Mouse (Mus musculus): ENCODE results near the gene Wbp11. TPM values are rescaled to one million over a fixed set of nuclear protein-coding genes. Genes with fewer than 3 reads are reported as not detected.
A peak's percentile ranks its signal among the peaks of the same experiment; 100 is the strongest.
"Not testable (repeated sequence)": the region's sequence is repeated elsewhere in the genome, so short reads cannot be mapped to it uniquely, and the experiment has no call there.

Gene Wbp11
- total RNA-seq, 4 experiments from 2014 or later: 60.9 to 70.3 (median 65.5) TPM

DNA sequence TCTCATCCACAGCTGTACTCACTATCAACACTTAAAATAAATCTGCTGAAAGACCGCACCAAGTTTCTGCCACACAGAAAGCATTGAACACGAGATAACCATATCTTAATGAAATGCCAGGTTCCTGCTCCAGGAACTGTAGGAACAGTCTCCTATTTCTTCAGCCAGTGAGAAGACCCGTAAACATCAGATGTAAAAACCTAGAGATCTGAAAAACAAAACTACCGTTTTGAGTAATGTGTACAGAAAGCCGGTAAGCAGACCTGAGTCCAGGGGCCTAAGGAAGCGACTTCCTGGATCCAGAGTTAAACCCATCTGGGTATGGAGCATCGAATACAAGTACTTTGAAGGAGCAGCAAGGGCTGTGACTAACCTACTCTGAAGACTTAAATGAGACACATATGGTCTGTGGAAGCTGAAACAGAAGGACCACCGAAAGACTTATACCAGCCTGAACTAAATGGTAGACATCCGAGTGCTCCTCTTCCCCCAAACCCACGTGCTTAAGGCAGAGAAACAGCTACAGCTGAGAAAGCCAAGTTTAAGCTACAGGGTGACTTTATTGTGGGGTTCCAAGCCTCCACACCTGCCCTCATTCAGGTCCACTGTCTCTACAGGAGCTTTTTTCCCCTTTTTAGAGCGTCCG is 24.8 kb downstream of the Wbp11 start:
- no peak for DNase-seq (ENCODE audit: low spot score)

DNA sequence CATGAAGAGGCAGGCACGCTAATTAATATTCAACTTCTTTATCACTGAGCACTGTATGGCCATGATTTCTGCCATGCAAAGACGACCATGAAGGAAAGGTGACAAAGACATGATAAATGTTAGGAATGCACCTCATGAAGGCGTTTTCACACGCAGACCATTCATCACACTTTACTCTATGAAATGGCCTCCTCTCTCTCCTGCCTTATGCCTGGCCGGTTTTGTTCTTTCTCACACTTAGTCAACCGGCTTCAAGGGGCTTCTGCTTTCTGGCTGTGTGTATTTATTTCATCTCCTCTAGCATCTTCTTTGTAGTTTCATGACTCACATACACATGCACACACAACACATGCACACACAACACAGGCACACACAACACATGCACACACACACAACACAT is 26.8 kb downstream of the Wbp11 start:
- no peak for DNase-seq (ENCODE audit: low spot score)

DNA sequence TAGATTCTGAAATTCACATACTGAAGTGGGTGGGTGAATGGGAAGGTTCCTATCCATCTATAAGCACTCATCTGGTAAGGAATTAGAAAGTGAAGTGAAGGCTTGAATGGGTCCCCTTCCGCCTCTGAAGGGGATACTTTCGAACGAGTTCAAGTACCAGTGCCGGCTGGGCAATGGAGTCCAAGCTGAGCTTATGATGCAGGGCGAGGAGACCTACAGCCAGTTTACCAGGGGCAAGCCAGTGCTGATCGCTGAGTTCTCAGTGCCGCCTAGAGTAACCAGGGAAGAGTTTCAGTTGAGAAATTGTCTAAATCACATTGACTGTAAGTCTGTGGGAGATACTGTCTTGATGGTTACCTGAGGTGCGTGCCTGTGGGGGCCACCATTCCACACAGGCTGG is 27.3 kb downstream of the Wbp11 start:
- DNase-seq (ENCODE audit: low spot score): no peak

DNA sequence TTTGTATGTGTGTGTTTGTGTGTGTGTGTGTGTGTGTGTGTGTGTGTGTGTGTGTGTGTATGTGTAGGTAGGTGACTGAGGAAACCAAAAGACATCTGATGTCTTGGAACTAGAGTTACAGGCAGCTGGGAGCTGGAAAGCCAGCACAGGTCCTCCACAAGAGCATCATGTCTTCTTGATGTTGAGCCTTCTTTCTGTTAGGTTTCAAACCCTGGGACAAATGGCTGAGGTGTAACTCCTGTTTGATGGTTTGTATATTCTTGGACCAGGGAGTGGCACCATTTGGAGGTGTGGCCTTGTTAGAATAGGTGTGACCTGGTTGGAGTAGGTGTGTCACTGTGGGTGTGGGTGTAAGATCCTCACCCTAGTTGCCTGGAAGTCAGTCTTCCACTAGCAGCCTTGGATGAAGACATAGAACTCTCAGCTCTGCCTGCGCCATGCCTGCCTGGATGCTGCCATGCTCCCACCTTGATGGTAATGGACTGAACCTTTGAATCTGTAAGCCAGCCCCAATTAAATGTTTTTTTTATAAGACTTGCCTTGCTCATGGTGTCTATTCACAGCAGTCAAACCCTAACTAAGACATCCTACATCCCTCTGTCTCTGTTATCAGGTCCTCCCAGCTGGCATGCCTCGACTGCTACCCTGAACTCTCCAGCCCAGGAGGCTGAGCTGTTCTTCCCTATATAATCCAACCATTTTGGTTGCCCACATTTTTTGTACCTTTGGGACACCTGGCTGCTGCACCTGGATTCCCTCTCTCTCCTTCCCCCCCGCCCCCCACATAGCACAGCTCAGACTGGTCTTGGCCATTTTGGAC is 29.9 kb downstream of the Wbp11 start:
- not testable (repeated sequence) for DNase-seq (ENCODE audit: low spot score)

- DNase-seq (ENCODE audit: low spot score): no peak
Measured at GRCm38 (mm10) chr6:136795850-136796249, 32.2 kb downstream of the Wbp11 start.

DNA sequence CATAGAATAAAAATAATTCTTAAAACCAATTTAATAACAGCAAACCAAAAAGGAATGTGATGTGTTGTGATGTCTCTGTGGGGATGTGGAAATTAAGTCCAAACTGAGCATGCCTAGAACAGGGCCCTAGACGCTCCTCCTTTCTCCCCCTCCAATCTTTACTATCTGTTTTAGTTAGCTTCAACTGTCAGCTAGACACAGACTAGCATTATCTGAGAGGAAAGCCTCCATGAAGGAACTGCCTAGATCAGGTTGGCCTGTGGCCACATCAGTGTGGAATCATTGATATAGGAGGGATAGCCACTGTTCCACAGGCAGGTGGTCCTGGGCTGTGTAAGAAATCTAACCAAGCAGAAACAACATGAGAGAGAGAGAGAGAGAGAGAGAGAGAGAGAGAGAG is 32.9 kb downstream of the Wbp11 start:
- no peak for DNase-seq (ENCODE audit: low spot score)

- DNase-seq (ENCODE audit: low spot score): no peak
Measured at GRCm38 (mm10) chr6:136793831-136794525, 34.1 kb downstream of the Wbp11 start.

DNA sequence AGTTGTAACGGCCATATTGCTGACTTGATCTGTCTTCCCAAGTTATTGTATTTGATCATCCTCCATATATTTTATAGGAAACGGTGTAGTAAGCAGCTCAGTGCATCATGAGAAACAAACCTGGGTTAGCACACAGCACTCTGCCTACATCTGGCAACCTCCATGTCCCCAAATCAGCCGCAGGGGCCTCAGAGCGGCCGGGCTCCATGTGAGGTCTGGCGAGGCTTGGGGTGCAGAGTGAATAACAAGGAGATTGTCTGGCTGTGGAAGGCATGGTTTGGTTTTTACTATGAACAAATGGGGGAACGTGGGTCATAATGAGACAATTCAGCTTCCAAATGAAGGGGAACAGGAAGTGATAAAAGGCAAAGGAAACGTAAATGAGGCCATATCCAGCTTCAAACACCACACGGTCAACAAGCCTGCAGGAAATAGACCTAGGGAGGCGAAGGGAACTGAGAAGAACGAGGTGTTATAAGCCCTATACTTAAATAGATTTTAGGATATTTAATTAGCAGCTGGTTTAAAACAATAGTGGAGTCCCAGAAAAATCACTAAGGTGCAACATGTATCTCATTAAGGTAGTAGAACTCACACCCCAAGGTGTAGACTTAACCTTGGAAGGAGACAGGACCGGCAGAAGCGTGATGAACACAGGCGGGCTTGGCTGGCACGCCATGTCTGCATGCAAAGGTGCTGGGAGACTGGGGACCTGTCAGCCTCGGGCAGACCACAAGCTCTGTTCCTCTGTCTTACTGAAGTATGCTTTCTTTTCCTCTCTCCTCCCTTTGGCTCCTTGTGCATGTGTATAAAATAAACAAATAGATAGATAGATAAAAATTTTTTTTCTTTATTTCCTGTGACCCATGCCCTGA is 34.9 kb downstream of the Wbp11 start:
- DNase-seq (ENCODE audit: low spot score): no peak

- DNase-seq (ENCODE audit: low spot score): peak; percentile 82
Measured at GRCm38 (mm10) chr6:136789391-136789971, 38.6 kb downstream of the Wbp11 start.

GRCm38 (mm10) chr6:136782761-136783160 is 45.3 kb downstream of the Wbp11 start:
- DNase-seq (ENCODE audit: low spot score): no peak

DNA sequence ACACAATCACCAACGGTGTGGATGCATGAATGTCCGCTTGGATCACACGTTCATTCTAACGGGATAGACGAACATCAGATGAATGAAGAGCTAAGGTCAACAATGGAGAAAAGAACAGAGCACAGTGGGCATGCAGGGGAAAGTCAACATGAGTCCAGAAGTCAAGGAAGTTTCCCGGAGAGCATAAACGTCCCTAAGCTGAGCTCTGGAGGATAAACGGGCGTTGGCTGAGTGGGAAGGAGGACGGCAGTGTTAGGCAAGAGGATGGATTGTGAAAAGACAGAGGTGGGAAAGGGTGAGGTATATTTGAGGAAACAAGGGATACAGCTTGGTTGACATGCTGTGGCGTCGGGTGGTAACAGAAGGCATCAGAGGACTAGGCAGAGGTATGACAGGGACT is 45.9 kb downstream of the Wbp11 start:
- DNase-seq (ENCODE audit: low spot score): no peak

GRCm38 (mm10) chr6:136781377-136781986 is 46.6 kb downstream of the Wbp11 start, which contains the start of gene Gucy2c:
Gucy2c (minus strand) TSS chr6:136781765.
- no peak for DNase-seq (ENCODE audit: low spot score)

- DNase-seq (ENCODE audit: low spot score): no peak
Measured at GRCm38 (mm10) chr6:136776392-136776791, 51.6 kb downstream of the Wbp11 start.

- DNase-seq (ENCODE audit: low spot score): no peak
Measured at GRCm38 (mm10) chr6:136769859-136770258, 58.2 kb downstream of the Wbp11 start.

DNA sequence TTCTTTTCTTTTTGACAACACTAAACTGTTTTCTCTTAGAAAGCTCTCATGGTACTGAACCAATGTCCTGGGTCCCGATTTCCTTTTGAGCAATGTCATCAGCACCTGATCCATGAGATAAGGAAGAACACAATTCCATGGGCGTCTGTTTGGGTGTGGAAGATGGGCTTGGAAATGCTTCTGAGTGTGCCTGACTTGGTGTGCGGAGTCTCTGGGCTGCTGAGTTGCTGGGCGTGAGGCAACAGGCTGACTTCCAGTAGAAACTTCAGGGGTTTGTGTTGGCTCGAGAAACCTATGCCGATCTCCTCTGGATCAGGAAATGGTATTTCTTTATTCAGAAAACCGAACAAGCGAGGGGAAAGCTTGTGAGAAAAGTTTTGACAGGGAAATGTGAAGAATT is 58.9 kb downstream of the Wbp11 start:
- no peak for DNase-seq (ENCODE audit: low spot score)

- no peak for DNase-seq (ENCODE audit: low spot score)
Measured at GRCm38 (mm10) chr6:136763912-136764311, 64.1 kb downstream of the Wbp11 start.

All from heart, adult 8-10 months (tissue).